Mouse (Mus musculus) spleen, postnatal 14 days (tissue): ENCODE results near the gene Tcl1b4.
"Not testable (repeated sequence)": the region's sequence is repeated elsewhere in the genome, so short reads cannot be mapped to it uniquely, and the experiment has no call there.

ENCODE experiments used
- DNase-seq, 2 experiments: peaks; one replicate each; pipeline ENCODE4 v3.0.0; 2021 to 2022; ENCODE audit warnings: low spot score in 2 of 2

The Tcl1b4 gene

GRCm38 (mm10) chr12:105201657-105202056 is at the start of gene Tcl1b4:
TSS of gene Tcl1b4 (plus strand) at chr12:105201957.
- not testable (repeated sequence) for DNase-seq

GRCm38 (mm10) chr12:105155286-105155685 is 46.5 kb upstream of the Tcl1b4 start:
- DNase-seq = not testable (repeated sequence)

- no peak for DNase-seq
Observed at GRCm38 (mm10) chr12:105158842-105159241, 42.9 kb upstream of the Tcl1b4 start.

GRCm38 (mm10) chr12:105159390-105159789 is 42.4 kb upstream of the Tcl1b4 start, which contains the start of gene Tcl1b1:
TSS of gene Tcl1b1 (plus strand) at chr12:105159690.
- no peak for DNase-seq

DNA sequence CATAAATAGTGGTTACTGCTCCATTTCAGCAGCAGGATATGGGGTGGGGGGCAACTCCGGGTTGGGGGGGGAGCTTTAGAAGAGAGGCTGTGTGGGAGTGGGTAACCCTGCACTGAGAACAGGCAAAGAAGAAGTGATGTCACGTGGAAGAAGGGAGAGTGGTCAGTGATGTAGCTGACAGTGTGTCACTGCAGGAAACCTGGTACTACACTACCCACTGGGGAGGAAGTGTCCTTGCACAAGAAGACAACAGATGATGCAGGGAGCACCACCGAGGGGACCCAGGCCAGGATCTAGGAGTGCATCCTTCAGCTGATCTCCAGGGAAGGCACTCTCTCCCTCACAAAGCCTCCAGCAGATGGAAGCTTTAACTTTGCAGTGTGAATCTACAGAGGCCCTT is 35.0 kb upstream of the Tcl1b4 start:
- no peak for DNase-seq

GRCm38 (mm10) chr12:105173366-105173765 is 28.4 kb upstream of the Tcl1b4 start:
- no peak for DNase-seq

DNA sequence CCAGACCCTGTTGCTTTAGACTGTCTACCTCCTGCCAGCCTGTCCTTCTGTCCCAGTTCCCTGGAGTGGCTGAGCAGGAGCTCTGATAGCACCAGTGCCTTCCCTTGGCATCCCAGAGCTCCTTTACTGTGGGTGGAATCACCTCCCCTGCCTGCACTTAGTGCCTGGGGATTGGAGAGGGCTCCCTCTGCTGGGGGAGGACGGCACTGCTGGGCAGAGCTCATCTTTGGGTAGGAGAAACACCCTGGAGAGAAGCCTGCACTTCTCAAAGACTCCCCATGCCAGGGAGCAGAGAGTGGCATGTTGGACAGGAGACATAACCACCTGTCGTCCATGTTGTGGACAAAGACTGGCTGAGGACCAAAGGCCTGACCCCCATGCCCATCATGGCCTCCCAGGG is 27.4 kb upstream of the Tcl1b4 start:
- DNase-seq = peak; percentile 24 to 55

DNA sequence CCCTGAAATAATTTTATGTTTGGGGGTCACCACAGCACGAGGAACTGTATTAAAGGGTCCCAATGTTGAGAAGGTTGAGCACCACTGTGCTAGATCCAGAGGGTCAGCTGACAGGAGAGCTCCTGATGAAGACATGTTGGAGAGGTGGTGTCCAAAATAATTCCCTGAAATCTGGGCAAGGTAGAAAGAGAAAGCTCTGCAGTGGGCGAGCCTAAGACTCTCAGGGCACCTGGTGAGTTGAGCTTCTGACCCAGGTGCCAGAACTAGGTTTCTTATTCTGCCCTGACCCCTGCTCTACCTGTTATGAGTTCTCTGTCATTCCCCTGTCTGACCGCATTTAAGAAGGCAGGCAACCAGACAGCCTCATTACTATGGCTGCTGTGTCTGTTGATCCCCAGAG is 25.7 kb upstream of the Tcl1b4 start, which contains the start of gene Tcl1b5:
TSS of gene Tcl1b5 (plus strand) at position 301 of the 400 bp plus-strand sequence.
- DNase-seq = not testable (repeated sequence)

DNA sequence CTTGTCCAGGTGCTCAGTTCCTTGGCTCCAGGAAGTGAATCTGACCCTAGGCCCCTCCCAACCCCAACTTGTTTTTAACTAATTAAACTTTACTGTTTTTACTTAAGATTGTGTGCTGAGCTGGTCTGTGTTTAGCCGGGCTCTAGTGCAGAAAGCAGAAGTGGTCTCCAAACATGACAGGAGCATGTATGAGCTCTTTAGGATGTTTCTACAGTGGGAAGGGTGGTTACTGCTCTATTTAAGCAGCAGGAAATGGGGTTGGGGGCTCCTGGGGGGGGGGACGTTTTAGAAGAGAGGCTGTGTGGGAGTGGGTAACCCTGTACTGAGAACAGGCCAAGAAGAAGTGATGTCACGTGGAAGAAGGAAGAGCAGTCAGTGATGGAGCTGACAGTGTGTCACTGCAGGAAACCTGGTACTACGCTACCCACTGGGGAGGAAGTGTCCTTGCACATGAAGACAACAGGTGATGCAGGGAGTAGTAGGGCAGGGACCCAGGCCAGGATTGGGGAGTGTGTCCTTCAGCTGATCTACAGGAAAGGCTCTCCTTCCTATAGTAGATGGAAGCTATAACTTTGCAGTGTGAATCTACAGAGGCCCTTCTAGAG is 20.6 kb upstream of the Tcl1b4 start:
- not testable (repeated sequence) for DNase-seq

DNA sequence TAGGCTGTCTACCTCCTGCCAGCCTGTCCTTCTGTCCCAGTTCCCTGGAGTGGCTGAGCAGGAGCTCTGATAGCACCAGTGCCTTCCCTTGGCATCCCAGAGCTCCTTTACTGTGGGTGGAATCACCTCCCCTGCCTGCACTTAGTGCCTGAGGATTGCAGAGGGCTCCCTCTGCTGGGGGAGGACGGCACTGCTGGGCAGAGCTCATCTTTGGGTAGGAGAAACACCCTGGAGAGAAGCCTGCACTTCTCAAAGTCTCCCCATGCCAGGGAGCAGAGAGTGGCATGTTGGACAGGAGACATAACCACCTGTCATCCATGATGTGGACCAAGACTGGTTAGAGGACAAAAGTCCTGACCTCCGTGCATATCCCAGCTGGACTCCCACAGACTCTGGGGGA is 12.8 kb upstream of the Tcl1b4 start:
- not testable (repeated sequence) for DNase-seq

- not testable (repeated sequence) for DNase-seq
Observed at GRCm38 (mm10) chr12:105190743-105191142, 11.0 kb upstream of the Tcl1b4 start, which contains the start of gene Tcl1b3. TSS of gene Tcl1b3 (plus strand) at chr12:105191043.

- not testable (repeated sequence) for DNase-seq
Observed at GRCm38 (mm10) chr12:105199684-105200497, 1.9 kb upstream of the Tcl1b4 start.

DNA sequence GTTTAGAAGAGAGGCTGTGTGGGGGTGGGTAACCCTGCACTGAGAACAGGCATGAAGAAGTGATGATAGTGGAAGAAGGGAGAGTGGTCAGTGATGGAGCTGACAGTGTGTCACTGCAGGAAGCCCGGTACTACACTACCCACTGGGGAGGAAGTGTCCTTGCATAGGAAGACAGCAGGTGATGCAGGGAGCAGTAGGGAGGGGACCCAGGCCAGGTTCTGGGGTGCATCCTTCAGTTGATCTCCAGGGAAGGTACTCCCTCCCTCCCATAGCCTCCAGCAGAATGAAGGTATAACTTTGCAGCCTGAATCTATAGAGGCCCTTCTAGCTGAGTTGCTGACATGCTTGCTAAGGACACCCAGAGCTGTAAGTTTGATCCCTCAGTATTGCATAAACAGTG is 5.3 kb downstream of the Tcl1b4 start:
- DNase-seq = no peak

GRCm38 (mm10) chr12:105208441-105208840 is 6.7 kb downstream of the Tcl1b4 start:
- DNase-seq = no peak

DNA sequence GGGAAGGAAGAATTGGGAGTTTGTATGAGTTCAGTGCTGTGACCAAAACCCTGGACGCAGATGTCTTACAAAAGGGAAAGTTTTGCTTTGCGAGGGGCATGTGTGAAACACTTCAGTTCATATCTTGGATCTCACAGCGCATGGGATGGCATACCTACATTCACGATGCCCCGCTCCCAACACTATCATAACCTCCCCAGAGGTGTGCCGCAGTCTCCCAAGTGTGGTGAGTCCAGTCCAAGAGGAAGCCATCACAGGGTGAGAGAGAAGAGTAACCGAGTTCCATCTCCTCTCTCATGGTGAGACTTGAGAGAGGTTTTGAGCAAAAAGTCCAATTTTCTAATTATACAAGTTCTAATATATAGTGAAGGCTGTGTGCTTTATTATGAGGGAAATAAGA is 7.5 kb downstream of the Tcl1b4 start:
- DNase-seq = no peak

DNA sequence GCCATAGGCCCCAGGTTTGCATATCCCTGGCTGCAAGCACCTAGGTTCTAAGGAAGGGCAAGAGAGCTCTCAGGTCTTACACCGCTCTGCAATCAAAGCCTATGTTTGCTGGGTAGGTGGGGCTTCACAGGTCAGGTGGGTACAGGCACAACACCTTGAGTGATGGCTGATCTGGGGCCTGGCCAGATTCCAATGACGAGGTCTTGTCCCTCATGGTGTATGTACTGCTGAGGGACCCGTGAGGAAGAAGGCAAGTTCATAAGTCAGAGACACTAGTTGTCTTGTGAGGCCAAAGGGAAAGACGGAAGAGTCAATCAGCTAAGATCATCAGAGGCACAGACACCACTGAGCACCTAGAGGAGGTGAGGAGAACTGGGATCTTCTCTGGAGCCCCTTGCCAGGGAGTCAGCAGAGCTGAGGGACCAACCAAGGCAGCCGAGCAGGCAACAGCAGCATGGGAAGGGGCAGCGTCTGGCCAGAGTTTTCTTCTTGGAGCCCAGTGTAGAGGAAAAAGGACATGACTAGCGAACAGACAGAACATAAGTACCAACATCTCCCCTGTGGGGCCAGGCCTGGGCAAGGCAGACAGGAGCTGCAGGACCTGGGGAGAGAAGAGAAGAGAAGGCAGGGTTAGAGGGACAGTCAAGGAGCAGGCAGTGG is 15.5 kb downstream of the Tcl1b4 start:
- no peak for DNase-seq

- no peak for DNase-seq
Observed at GRCm38 (mm10) chr12:105222601-105223319, 21.0 kb downstream of the Tcl1b4 start, which contains the start of gene Tcl1. TSS of gene Tcl1 (minus strand) at chr12:105222793.

DNA sequence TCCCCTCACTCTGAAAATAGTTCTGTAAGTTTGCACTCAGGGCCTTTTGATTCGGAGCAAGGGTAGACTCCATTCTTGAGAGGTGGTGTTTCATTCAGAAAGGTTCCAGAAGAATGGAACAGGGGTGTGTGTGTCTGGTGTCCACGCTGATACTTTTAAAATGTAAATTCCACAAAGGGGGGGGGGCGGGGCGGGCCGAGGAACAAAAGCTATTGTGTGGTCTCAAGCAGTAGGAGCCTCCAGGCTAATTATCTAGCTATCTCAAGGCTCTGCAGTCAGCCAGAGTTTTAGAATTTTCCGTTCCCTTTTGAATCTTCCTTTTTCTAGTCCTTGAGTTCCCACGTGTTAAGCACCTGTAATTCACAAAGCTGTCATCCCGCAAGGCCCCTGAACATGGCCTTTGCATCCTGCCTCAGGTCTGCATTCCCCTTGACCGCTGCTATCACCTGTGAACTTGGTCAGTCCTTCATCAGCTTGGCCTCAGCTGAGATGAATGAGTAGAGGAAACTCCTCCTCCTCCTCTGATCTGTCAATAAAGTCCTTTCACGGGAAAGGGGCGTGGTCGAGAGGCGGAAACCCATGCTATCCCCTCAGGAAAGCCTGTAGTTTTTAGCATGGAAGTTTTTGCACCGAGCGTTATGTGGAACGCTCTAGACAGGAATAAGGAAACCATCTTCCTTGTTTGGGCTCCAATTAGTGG is 23.0 kb downstream of the Tcl1b4 start:
- no peak for DNase-seq

- no peak for DNase-seq
Observed at GRCm38 (mm10) chr12:105234362-105234761, 32.6 kb downstream of the Tcl1b4 start.

GRCm38 (mm10) chr12:105235091-105235490 is 33.3 kb downstream of the Tcl1b4 start:
- no peak for DNase-seq

- DNase-seq = no peak
Observed at GRCm38 (mm10) chr12:105239060-105239459, 37.3 kb downstream of the Tcl1b4 start.
